Mouse (Mus musculus): ENCODE measurements around the gene Grasp.
A peak's percentile ranks its signal among the peaks of the same experiment; 100 is the strongest.

Grasp gene

GRCm38 (mm10) chr15:101228866-101229590 is 5.0 kb downstream of the Grasp start:
- peak; percentile 50 for DNase-seq

DNA sequence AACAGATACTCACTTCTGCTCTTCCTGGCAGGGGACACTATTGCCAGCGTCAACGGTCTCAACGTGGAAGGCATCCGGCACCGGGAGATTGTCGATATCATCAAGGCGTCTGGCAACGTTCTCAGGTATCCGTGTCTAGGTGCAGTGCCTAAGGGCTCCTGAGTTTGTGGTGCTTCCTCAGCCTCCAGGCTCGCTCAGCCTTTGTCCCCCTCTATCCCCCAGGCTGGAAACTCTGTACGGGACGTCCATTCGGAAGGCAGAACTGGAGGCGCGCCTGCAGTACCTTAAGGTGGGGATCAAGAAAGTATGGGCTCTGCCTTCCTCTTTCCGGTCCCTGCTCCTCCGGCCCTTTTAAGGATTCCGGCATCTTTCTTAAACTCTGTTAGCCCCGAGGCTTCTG is 6.5 kb downstream of the Grasp start:
- DNase-seq = no peak

DNA sequence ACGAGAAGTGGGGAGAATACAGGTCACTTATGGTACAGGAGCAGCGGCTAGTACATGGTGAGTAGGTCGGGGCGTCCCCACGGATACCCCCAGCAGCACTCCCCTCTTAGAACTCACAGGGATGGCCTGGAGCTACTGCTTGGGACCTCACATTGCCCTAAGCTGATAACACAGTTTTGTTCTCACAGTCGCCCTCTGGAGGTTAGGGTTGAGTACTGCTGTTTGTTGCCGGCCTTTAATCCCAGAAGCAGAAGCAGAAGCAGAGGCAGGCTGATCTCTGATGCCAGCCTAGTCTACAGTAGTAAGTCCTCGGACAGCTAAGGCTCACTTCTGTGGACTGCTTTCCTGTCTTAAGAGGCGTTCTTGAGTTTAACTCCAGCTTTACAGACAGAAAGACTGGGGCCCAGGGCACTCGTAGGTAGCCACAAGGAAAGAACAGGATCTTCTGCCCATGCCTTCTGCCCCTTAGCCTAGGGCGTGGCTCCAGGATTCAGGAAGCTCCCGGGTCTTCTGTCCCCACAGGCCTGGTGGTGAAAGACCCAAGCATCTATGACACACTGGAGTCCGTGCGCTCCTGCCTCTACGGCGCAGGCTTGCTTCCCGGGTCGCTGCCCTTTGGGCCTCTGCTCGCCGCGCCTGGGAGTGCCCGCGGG is 7.1 kb downstream of the Grasp start:
- peak; percentile 48 for DNase-seq

GRCm38 (mm10) chr15:101231648-101232180 is 7.7 kb downstream of the Grasp start:
- peak; percentile 19 for DNase-seq

GRCm38 (mm10) chr15:101232607-101233006 is 8.6 kb downstream of the Grasp start:
- DNase-seq = no peak

- peak; percentile 12 for DNase-seq
Measured at GRCm38 (mm10) chr15:101233183-101233582, 9.2 kb downstream of the Grasp start.

- peak; percentile 26 for DNase-seq
Measured at GRCm38 (mm10) chr15:101233641-101234275, 9.8 kb downstream of the Grasp start.

- peak; percentile 23 for DNase-seq
Measured at GRCm38 (mm10) chr15:101234611-101235341, 10.8 kb downstream of the Grasp start.

- DNase-seq = peak; percentile 16
Measured at GRCm38 (mm10) chr15:101235342-101235698, 11.3 kb downstream of the Grasp start.

GRCm38 (mm10) chr15:101235728-101236327 is 11.8 kb downstream of the Grasp start:
- peak; percentile 46 for DNase-seq

GRCm38 (mm10) chr15:101236878-101237277 is 12.9 kb downstream of the Grasp start:
- DNase-seq = peak; percentile 89

GRCm38 (mm10) chr15:101238885-101239511 is 15.0 kb downstream of the Grasp start:
- peak; percentile 82 for DNase-seq

- DNase-seq = peak; percentile 11
Measured at GRCm38 (mm10) chr15:101239821-101240220, 15.8 kb downstream of the Grasp start.

DNA sequence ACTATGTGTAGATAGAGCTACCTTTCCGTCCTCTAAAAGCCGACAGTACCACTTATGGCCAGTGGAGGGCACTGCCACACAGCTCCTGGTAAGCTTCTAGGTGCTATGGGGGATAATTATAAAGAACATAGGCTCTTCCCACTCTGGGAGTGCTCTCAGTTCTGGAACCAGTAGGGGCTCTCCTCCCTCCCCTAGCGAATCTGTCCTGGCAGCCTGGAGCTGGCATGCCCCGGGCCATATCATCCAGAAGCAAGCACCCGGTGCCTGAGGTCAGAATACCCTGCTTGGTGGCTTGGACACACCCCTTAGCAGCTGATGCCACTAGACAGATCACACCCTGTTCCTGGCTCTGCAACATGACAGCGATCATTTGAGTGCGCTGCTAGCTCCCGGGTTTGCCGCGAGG is 16.8 kb downstream of the Grasp start:
- peak; percentile 93 for DNase-seq

DNA sequence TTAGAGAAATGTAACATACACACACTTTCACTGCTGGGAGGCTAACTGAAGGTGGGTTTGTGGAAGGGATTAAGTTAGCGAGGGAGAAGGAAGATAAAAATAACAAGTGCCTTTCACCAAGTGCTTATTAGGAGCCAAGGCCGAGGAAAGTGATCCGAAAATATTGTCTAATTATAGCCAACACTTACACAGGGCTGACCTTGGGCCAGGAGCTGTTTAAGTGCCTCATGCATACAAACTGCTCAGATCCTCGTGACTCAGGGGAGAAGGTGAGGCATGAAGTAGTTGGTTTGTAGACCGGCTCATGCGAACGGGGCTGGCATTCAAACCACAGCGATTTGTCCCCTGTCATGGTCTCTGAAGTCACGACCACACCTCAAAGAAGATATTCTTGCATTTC is 17.2 kb downstream of the Grasp start:
- peak; percentile 27 for DNase-seq

DNA sequence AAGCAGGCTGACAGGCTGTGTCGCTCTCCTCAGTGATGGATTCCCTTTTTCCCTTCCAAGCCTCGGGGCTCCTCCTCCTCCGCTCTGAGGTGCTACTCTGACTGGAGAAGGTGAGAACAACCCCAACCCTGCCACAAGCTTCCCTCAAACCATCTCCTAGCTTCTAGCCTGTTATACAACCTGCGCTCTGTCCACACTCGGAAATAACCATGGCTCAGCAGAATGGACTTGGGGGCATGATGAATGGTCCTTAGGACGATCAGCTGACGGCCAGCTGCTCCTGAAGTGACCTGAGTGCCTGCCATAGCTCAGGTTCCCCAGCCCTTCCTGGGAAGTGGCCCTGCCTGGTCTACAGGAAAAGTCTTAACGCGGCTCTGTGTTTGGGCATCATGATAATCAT is 17.9 kb downstream of the Grasp start:
- DNase-seq = no peak

GRCm38 (mm10) chr15:101242645-101243044 is 18.7 kb downstream of the Grasp start:
- peak; percentile 80 for DNase-seq

- no peak for DNase-seq
Measured at GRCm38 (mm10) chr15:101244012-101244411, 20.0 kb downstream of the Grasp start.

GRCm38 (mm10) chr15:101246231-101247154 is 22.5 kb downstream of the Grasp start:
- DNase-seq = peak; percentile 98

GRCm38 (mm10) chr15:101247155-101247498 is 23.1 kb downstream of the Grasp start:
- DNase-seq = no peak
